Mouse (Mus musculus): ENCODE data around the gene Sytl1. TPM values are rescaled to one million over a fixed set of nuclear protein-coding genes. Genes with fewer than 3 reads are reported as not detected.

The Sytl1 gene
- total RNA-seq, 2 experiments from 2014 or later, result 0.58 to 0.59 TPM

Other genes with a start within 250 kb of the Sytl1 start
- 10 to 100 TPM; 23.9 to 38.5 TPM for gene Wasf2, start 132.6 kb downstream of the Sytl1 start, total RNA-seq (2021)
- gene Cd164l2, start 51.0 kb downstream of the Sytl1 start, total RNA-seq (2021), result 1 to 10 TPM; 1.3 to 1.5 TPM
- 1 to 10 TPM; 5.1 to 5.2 TPM for gene Gpr3, start 50.6 kb downstream of the Sytl1 start, total RNA-seq (2021)
- 1 to 10 TPM; 1.3 to 4.8 TPM for gene Map3k6, start 22.3 kb downstream of the Sytl1 start, total RNA-seq (2021)
- gene Tmem222, start 14.7 kb upstream of the Sytl1 start, total RNA-seq (2021), result 10 to 100 TPM; 82.1 to 82.4 TPM
- gene Wdtc1, start 90.4 kb upstream of the Sytl1 start, total RNA-seq (2021), result 10 to 100 TPM; 48.7 to 49.0 TPM
- gene Slc9a1, start 106.6 kb upstream of the Sytl1 start, total RNA-seq (2021), result 10 to 100 TPM; 37.3 to 40.9 TPM
- not detected for gene Tent5b, start 217.0 kb upstream of the Sytl1 start, total RNA-seq (2021)
- gene Trnp1, start 235.4 kb upstream of the Sytl1 start, total RNA-seq (2021), result 100 to 1,000 TPM; 114 to 119 TPM

All from left cerebral cortex, postnatal 10 days (tissue).